9 mouse cellular contexts compared by ENCODE assay signal in genomic region chr9:27409733-27410132, GRCm38 (mm10). TPM values are rescaled to one million over a fixed set of nuclear protein-coding genes. Genes with fewer than 3 reads are reported as not detected.
DNase-seq lines count a peak whose midpoint lies in the region; ATAC-seq and TF ChIP-seq lines count a peak whose summit lies in the region.
"Had no signal": no experiment of that assay in that cellular context is flagged by ENCODE, and none has a peak within 500 bp of the region (broad histone marks: within the 10 kb centered on the region; RNA-seq: fewer than 3 reads in every experiment).

No protein-coding gene starts in this region.

- peak; percentile 24 to 71 (median 59); a peak in 3 of 6 replicates for TF ChIP-seq CTCF in MEL (IDR thresholded peaks at IDR 0.05 in 2 of 3, conservative IDR thresholded peaks at IDR 0.05 in 1 of 3; ENCODE audit: control insufficient read depth in 1 of 3, insufficient read depth in 1 of 3, low read depth in 2 of 3, low read length in 3 of 3, poor library complexity in 1 of 3, severe bottlenecking in 1 of 3)
- peak; percentile 69 for TF ChIP-seq CTCF in cortical plate, adult 2 months (IDR thresholded peaks at IDR 0.05; ENCODE audit: extremely low read depth, insufficient read depth, low read length)

- H3K27me3 ChIP-seq in MEL (ENCODE audit: control insufficient read depth in 1 of 2, insufficient read depth in 2 of 2, low read length in 2 of 2): no peaks in the 10 kb centered on the region
- H3K27me3 ChIP-seq in hindbrain, embryonic 12.5 days: 0 out of 2 replicates have a peak, but pooled peaks cover 3% of the 10 kb centered on the region
- H3K27me3 ChIP-seq in limb, embryonic 10.5 days (ENCODE audit: low read depth, poor library complexity, severe bottlenecking): 0 out of 2 replicates have a peak, but pooled peaks cover 19% of the 10 kb centered on the region
- peaks cover 12% of the 10 kb centered on the region; the same call in 1 of the 2 replicates for H3K27me3 ChIP-seq in neural tube, embryonic 15.5 days (replicated peaks)

- no peak overlapping the region for H3K9ac ChIP-seq in MEL (ENCODE audit: control insufficient read depth, low read depth, low read length, poor library complexity, severe bottlenecking)
- no peak overlapping the region for H3K9ac ChIP-seq in hindbrain, embryonic 12.5 days
- H3K9ac ChIP-seq in neural tube, embryonic 15.5 days (replicated peaks): no peak overlapping the region

- TF ChIP-seq RAD21 in MEL (IDR thresholded peaks at IDR 0.05; ENCODE audit: low read depth, low read length): peak; percentile 82

- ATAC-seq in hindbrain, embryonic 12.5 days (ENCODE audit: low FRiP score): peak; percentile 53
- peak; percentile 71 for ATAC-seq in neural tube, embryonic 15.5 days (ENCODE audit: low FRiP score)

- TF ChIP-seq POLR2A in MEL (IDR thresholded peaks at IDR 0.05; ENCODE audit: control insufficient read depth in 1 of 2, insufficient read depth in 1 of 2, low read depth in 1 of 2, low read length in 2 of 2, poor library complexity in 1 of 2): no peak
- no peak for TF ChIP-seq POLR2A in cortical plate, adult 2 months (IDR thresholded peaks at IDR 0.05; ENCODE audit: extremely low read depth, insufficient read depth, low read length)

- peak; percentile 24 for DNase-seq in gastrocnemius, adult 18-20 months (ENCODE audit: low spot score)
- DNase-seq in gastrocnemius, postnatal 4 days (ENCODE audit: low spot score in 2 of 2): no peak
- peak; percentile 40 for DNase-seq in MEL (ENCODE audit: low read depth, low spot score)
- peak; percentile 56 for DNase-seq in limb, embryonic 10.5 days (ENCODE audit: low spot score)
- DNase-seq in spleen, postnatal 4 days (ENCODE audit: low spot score in 2 of 2): no peak

- no peaks in the 10 kb centered on the region for H3K9me3 ChIP-seq in MEL (replicated peaks; ENCODE audit: insufficient read depth, low read length)
- no peaks in the 10 kb centered on the region for H3K9me3 ChIP-seq in hindbrain, embryonic 12.5 days (replicated peaks)
- no peaks in the 10 kb centered on the region for H3K9me3 ChIP-seq in limb, embryonic 10.5 days (replicated peaks)
- H3K9me3 ChIP-seq in neural tube, embryonic 15.5 days (replicated peaks): no peaks in the 10 kb centered on the region

- H3K4me2 ChIP-seq in hindbrain, embryonic 12.5 days (replicated peaks): no peak overlapping the region
- no peak overlapping the region for H3K4me2 ChIP-seq in neural tube, embryonic 15.5 days

- TF ChIP-seq EP300 in MEL (IDR thresholded peaks at IDR 0.05; ENCODE audit: low read depth in 1 of 2, low read length in 2 of 2): no peak

- H3K4me3 ChIP-seq in MEL (ENCODE audit: control insufficient read depth in 1 of 2, insufficient read depth in 1 of 2, low read depth in 2 of 2, low read length in 2 of 2): no peak overlapping the region
- H3K4me3 ChIP-seq in cortical plate, adult 2 months (ENCODE audit: insufficient read depth, low read length): no peak overlapping the region
- H3K4me3 ChIP-seq in hindbrain, embryonic 12.5 days: no peak overlapping the region
- H3K4me3 ChIP-seq in limb, embryonic 10.5 days: no peak overlapping the region
- no peak overlapping the region for H3K4me3 ChIP-seq in neural tube, embryonic 15.5 days (replicated peaks)

- H3K27ac ChIP-seq in MEL (ENCODE audit: control insufficient read depth, low read depth, low read length): no peak overlapping the region
- no peak overlapping the region for H3K27ac ChIP-seq in cortical plate, adult 2 months (ENCODE audit: insufficient read depth, low read length)
- no peak overlapping the region for H3K27ac ChIP-seq in hindbrain, embryonic 12.5 days
- H3K27ac ChIP-seq in limb, embryonic 10.5 days: no peak overlapping the region
- no peak overlapping the region for H3K27ac ChIP-seq in neural tube, embryonic 15.5 days (replicated peaks)

- no peaks in the 10 kb centered on the region for H3K36me3 ChIP-seq in MEL (ENCODE audit: control insufficient read depth in 1 of 2, insufficient read depth in 2 of 2, low read length in 2 of 2)
- no peaks in the 10 kb centered on the region for H3K36me3 ChIP-seq in hindbrain, embryonic 12.5 days
- no peaks in the 10 kb centered on the region for H3K36me3 ChIP-seq in limb, embryonic 10.5 days
- no peaks in the 10 kb centered on the region for H3K36me3 ChIP-seq in neural tube, embryonic 15.5 days

- H3K4me1 ChIP-seq in MEL (ENCODE audit: control insufficient read depth in 1 of 2, insufficient read depth in 2 of 2, low read length in 2 of 2): no peaks in the 10 kb centered on the region
- H3K4me1 ChIP-seq in cortical plate, adult 2 months (ENCODE audit: control insufficient read depth, insufficient read depth, low read length): peaks cover 1% of the 10 kb centered on the region; the same call in 1 of the 2 replicates
- peaks cover 5% of the 10 kb centered on the region for H3K4me1 ChIP-seq in hindbrain, embryonic 12.5 days
- H3K4me1 ChIP-seq in limb, embryonic 10.5 days: peaks cover 5% of the 10 kb centered on the region; the same call in 1 of the 2 replicates
- peaks cover 6% of the 10 kb centered on the region; the same call in 1 of the 2 replicates for H3K4me1 ChIP-seq in neural tube, embryonic 15.5 days

- H3K79me2 ChIP-seq in MEL (ENCODE audit: control insufficient read depth, insufficient read depth, low read length, poor library complexity): no peaks in the 10 kb centered on the region

TF ChIP-seq in MEL, 35 proteins besides CTCF, POLR2A, EP300 and RAD21:
- TF ChIP-seq ZC3H11A (IDR thresholded peaks at IDR 0.05; ENCODE audit: low read depth, low read length) (peak; percentile 46), CHD2 (IDR thresholded peaks at IDR 0.05; ENCODE audit: low read length) (no peak), SMC3 (IDR thresholded peaks at IDR 0.05; ENCODE audit: low read depth, low read length) (peak; percentile 62)
TF ChIP-seq in MEL: peak in this region for 2.

RNA-seq across cellular contexts. Expression of gene Spata19, which starts 13.1 kb away (rescaled TPM):
- not detected for total RNA-seq in gastrocnemius, adult 18-20 months (2021)
- not detected for total RNA-seq in gastrocnemius, postnatal 4 days (2021)
- not detected in 2 replicates for total RNA-seq in MEL (2012; rRNA removed)
- polyA plus RNA-seq in MEL (2012; ENCODE audit: insufficient read depth in 1 of 2, insufficient read length in 2 of 2, low read depth in 1 of 2, low replicate concordance in 2 of 2, missing spikeins in 1 of 2): not detected
- 1.3 and 1.5 TPM in 2 replicates for polyA plus RNA-seq in cortical plate, adult 2 months (2012; rRNA removed)
- not detected in 2 replicates for polyA plus RNA-seq in hindbrain, embryonic 12.5 days (2016; fragmentation: Nextera tagmentation; extraction: Ambion mirVana)
- polyA plus RNA-seq in limb, embryonic 10.5 days (2016; fragmentation: Nextera tagmentation; extraction: Ambion mirVana): not detected in 2 replicates
- polyA plus RNA-seq in neural tube, embryonic 15.5 days (2015; fragmentation: Nextera tagmentation; extraction: Ambion mirVana): not detected in 2 replicates
- polyA plus RNA-seq: liver, embryonic 16.5 days had no signal

Comparison
In these comparisons a context has a peak if more than half of its experiments do, and no peak if none do; other contexts are left out.
1. DNase-seq: peak in gastrocnemius, adult 18-20 months (single experiment), MEL (single experiment) and limb, embryonic 10.5 days (single experiment); none in gastrocnemius, postnatal 4 days (0 of 2) and spleen, postnatal 4 days (0 of 2).